Mouse (Mus musculus): ENCODE results near the gene Setd3. TPM values are rescaled to one million over a fixed set of nuclear protein-coding genes. Genes with fewer than 3 reads are reported as not detected.

Setd3 gene
- 86.5 and 91.6 TPM in 2 replicates for polyA plus RNA-seq (2014; fragmentation: Nextera tagmentation; extraction: Ambion mirVana)

DNA sequence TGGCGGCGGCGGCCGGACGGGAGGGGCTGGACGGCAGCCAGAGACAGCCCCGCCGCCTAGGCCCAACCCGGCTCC lies at the start of gene Setd3:
Gene Setd3, minus strand, starts transcription at position 69 of the 75 bp plus-strand sequence.
- Histone ChIP-seq H3K27me3 (ENCODE audit: control insufficient read depth, insufficient read depth, low read length) (no peaks in the 10 kb centered on the region), H3K4me1 (ENCODE audit: control insufficient read depth, insufficient read depth, low read length) (peaks cover 18% of the 10 kb centered on the region), H3K4me2 (ENCODE audit: low read depth) (peak within 1 kb of the TSS; percentile 87), H3K27ac (ENCODE audit: low read depth, low read length) (peak within 1 kb of the TSS; percentile 67), H3K9me3 (ENCODE audit: control insufficient read depth, low read length) (no peaks in the 10 kb centered on the region), H3K36me3 (ENCODE audit: control insufficient read depth, insufficient read depth, low read length) (no peaks in the 10 kb centered on the region), H3K4me3 (ENCODE audit: low read depth, low read length) (peak within 1 kb of the TSS; percentile 97), H3K9ac (ENCODE audit: low read length) (peak within 1 kb of the TSS; percentile 95)
- no peak for ATAC-seq (ENCODE audit: insufficient read depth, low FRiP score, low TSS enrichment)
- WGBS: no CpG with 5 or more reads among the region's 9 CpGs
- DNase-seq (ENCODE audit: low spot score): no peak

DNA sequence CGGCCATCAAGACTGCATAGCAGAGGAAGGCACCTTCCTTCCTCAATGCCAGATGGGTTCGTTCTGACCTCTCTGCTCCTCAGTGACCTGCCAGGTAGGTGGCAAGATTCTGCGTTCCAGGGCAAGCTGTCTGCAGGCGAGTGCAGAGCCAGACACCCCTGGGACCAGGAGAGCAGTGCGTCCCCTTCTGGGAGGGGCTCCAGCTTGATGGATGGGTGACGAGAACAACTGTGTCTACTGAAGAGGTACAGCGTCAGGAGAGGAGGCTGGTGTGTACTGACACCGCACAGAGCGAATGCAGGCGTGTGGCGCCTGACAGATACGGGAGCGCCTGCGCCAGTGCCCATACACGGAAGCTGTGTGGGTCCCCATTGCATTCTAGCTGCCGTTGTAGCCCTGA lies 48.4 kb upstream of the Setd3 start:
- Histone ChIP-seq H3K4me3 (ENCODE audit: low read depth, low read length) (no peak overlapping the region), H3K36me3 (ENCODE audit: control insufficient read depth, insufficient read depth, low read length) (no peaks in the 10 kb centered on the region), H3K9me3 (ENCODE audit: control insufficient read depth, low read length) (no peaks in the 10 kb centered on the region), H3K27ac (ENCODE audit: low read depth, low read length) (no peak overlapping the region), H3K9ac (ENCODE audit: low read length) (no peak overlapping the region), H3K4me2 (ENCODE audit: low read depth) (no peak overlapping the region), H3K4me1 (ENCODE audit: control insufficient read depth, insufficient read depth, low read length) (peaks cover 42% of the 10 kb centered on the region), H3K27me3 (ENCODE audit: control insufficient read depth, insufficient read depth, low read length) (no peaks in the 10 kb centered on the region)
- WGBS: 81% methylated on average over 16 of the region's 16 CpGs
- no peak for ATAC-seq (ENCODE audit: insufficient read depth, low FRiP score, low TSS enrichment)
- DNase-seq (ENCODE audit: low spot score): no peak

GRCm38 (mm10) chr12:108226941-108227340 lies 47.8 kb upstream of the Setd3 start:
- Histone ChIP-seq H3K27me3 (ENCODE audit: control insufficient read depth, insufficient read depth, low read length) (no peaks in the 10 kb centered on the region), H3K27ac (ENCODE audit: low read depth, low read length) (no peak overlapping the region), H3K9me3 (ENCODE audit: control insufficient read depth, low read length) (no peaks in the 10 kb centered on the region), H3K36me3 (ENCODE audit: control insufficient read depth, insufficient read depth, low read length) (no peaks in the 10 kb centered on the region), H3K4me1 (ENCODE audit: control insufficient read depth, insufficient read depth, low read length) (peaks cover 38% of the 10 kb centered on the region), H3K4me3 (ENCODE audit: low read depth, low read length) (no peak overlapping the region), H3K4me2 (ENCODE audit: low read depth) (no peak overlapping the region), H3K9ac (ENCODE audit: low read length) (no peak overlapping the region; the same call in 1 of the 2 replicates)
- 83% methylated on average over 12 of the region's 12 CpGs for WGBS
- ATAC-seq (ENCODE audit: insufficient read depth, low FRiP score, low TSS enrichment) (no peak), DNase-seq (ENCODE audit: low spot score) (no peak)

DNA sequence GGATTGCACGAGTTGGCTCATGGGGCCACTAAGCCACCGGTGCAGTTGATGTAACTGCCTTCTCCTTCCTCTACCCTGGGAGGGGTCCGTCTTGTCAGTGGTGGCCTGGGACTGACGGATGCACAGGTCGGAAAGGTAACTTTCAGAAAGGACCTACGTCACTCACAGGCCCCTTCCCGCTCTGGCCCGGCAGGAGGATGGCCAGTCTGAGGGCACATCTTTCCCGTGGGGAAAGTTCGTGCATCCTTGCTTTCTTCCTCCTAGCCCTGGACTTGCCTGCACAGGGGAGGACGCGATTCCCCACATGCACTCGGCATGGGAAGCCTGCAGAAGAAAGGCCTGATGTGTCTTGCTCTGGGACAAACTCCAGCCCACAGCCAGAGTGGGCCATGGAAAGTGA lies 47.1 kb upstream of the Setd3 start:
- DNase-seq (ENCODE audit: low spot score) (no peak), ATAC-seq (ENCODE audit: insufficient read depth, low FRiP score, low TSS enrichment) (no peak)
- H3K9me3 ChIP-seq (ENCODE audit: control insufficient read depth, low read length): no peaks in the 10 kb centered on the region
- 88% methylated on average over 13 of the region's 13 CpGs for WGBS
- H3K4me2 ChIP-seq (ENCODE audit: low read depth): no peak overlapping the region
- H3K27me3 ChIP-seq (ENCODE audit: control insufficient read depth, insufficient read depth, low read length): no peaks in the 10 kb centered on the region
- no peak overlapping the region for H3K27ac ChIP-seq (ENCODE audit: low read depth, low read length)
- H3K9ac ChIP-seq (ENCODE audit: low read length): no peak overlapping the region
- peaks cover 36% of the 10 kb centered on the region for H3K4me1 ChIP-seq (ENCODE audit: control insufficient read depth, insufficient read depth, low read length)
- no peak overlapping the region for H3K4me3 ChIP-seq (ENCODE audit: low read depth, low read length)
- H3K36me3 ChIP-seq (ENCODE audit: control insufficient read depth, insufficient read depth, low read length): no peaks in the 10 kb centered on the region

DNA sequence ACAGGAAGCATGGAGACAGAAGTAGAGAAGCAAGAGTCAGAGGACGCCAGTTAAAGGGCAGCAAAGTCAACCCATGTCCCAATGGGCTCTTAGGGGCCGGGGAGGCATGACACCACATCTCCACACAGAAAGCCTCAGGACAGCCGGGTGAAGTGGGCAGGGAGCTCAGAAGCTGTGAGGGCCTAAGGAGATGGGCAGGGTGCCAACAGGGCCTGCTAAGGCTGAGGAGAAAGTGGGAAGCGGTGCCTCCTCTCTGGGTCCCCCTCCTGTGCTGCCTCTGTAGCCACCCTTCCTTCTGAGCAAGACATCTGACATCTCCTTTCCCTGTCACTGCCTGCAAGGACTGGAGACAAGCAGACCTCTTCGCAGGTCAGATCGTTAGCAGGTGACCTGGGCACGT lies 46.7 kb upstream of the Setd3 start:
- Histone ChIP-seq H3K27me3 (ENCODE audit: control insufficient read depth, insufficient read depth, low read length) (no peaks in the 10 kb centered on the region), H3K4me1 (ENCODE audit: control insufficient read depth, insufficient read depth, low read length) (peaks cover 34% of the 10 kb centered on the region), H3K9ac (ENCODE audit: low read length) (no peak overlapping the region), H3K4me2 (ENCODE audit: low read depth) (no peak overlapping the region), H3K27ac (ENCODE audit: low read depth, low read length) (no peak overlapping the region), H3K36me3 (ENCODE audit: control insufficient read depth, insufficient read depth, low read length) (no peaks in the 10 kb centered on the region), H3K4me3 (ENCODE audit: low read depth, low read length) (no peak overlapping the region), H3K9me3 (ENCODE audit: control insufficient read depth, low read length) (no peaks in the 10 kb centered on the region)
- DNase-seq (ENCODE audit: low spot score) (no peak), ATAC-seq (ENCODE audit: insufficient read depth, low FRiP score, low TSS enrichment) (no peak)
- WGBS: 79% methylated on average over 7 of the region's 7 CpGs

GRCm38 (mm10) chr12:108223357-108223756 lies 44.2 kb upstream of the Setd3 start:
- Histone ChIP-seq H3K27me3 (ENCODE audit: control insufficient read depth, insufficient read depth, low read length) (no peaks in the 10 kb centered on the region), H3K4me1 (ENCODE audit: control insufficient read depth, insufficient read depth, low read length) (peaks cover 52% of the 10 kb centered on the region), H3K9ac (ENCODE audit: low read length) (no peak overlapping the region), H3K4me2 (ENCODE audit: low read depth) (no peak overlapping the region), H3K27ac (ENCODE audit: low read depth, low read length) (no peak overlapping the region), H3K4me3 (ENCODE audit: low read depth, low read length) (no peak overlapping the region), H3K9me3 (ENCODE audit: control insufficient read depth, low read length) (no peaks in the 10 kb centered on the region), H3K36me3 (ENCODE audit: control insufficient read depth, insufficient read depth, low read length) (no peaks in the 10 kb centered on the region)
- no peak for DNase-seq (ENCODE audit: low spot score)
- ATAC-seq (ENCODE audit: insufficient read depth, low FRiP score, low TSS enrichment): no peak
- WGBS: 45% methylated on average over 6 of the region's 8 CpGs

DNA sequence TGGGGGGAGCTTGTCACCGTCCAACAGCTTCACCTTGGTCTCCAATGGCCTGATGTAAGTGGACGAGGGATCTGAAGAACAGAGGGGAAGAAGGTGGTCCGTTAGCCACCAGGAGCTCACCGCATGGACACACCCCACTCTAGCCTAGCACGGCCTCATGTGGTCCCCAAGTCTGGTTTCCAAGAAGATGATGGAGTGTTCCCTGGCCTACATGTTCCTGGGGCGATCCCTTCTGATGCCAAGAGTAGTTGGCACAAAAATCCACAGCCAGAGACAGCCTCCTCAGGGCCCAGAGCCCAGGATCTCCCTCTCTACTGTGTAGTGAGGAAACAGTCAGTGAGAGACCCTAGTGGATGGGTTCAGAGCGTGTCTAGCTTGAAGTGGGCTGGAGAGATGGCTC lies 42.6 kb upstream of the Setd3 start:
- Histone ChIP-seq H3K9me3 (ENCODE audit: control insufficient read depth, low read length) (no peaks in the 10 kb centered on the region), H3K27me3 (ENCODE audit: control insufficient read depth, insufficient read depth, low read length) (no peaks in the 10 kb centered on the region), H3K36me3 (ENCODE audit: control insufficient read depth, insufficient read depth, low read length) (no peaks in the 10 kb centered on the region), H3K4me3 (ENCODE audit: low read depth, low read length) (no peak overlapping the region), H3K4me1 (ENCODE audit: control insufficient read depth, insufficient read depth, low read length) (peaks cover 55% of the 10 kb centered on the region), H3K27ac (ENCODE audit: low read depth, low read length) (no peak overlapping the region), H3K4me2 (ENCODE audit: low read depth) (no peak overlapping the region), H3K9ac (ENCODE audit: low read length) (no peak overlapping the region)
- DNase-seq (ENCODE audit: low spot score): no peak
- 94% methylated on average over 7 of the region's 7 CpGs for WGBS
- no peak for ATAC-seq (ENCODE audit: insufficient read depth, low FRiP score, low TSS enrichment)

GRCm38 (mm10) chr12:108221206-108221605 lies 42.1 kb upstream of the Setd3 start:
- 0 out of 2 replicates have a peak, but pooled peaks have one; percentile 5 for ATAC-seq (ENCODE audit: insufficient read depth, low FRiP score, low TSS enrichment)
- H3K27me3 ChIP-seq (ENCODE audit: control insufficient read depth, insufficient read depth, low read length): no peaks in the 10 kb centered on the region
- peaks cover 56% of the 10 kb centered on the region for H3K4me1 ChIP-seq (ENCODE audit: control insufficient read depth, insufficient read depth, low read length)
- WGBS: 58% methylated on average over 10 of the region's 10 CpGs
- no peaks in the 10 kb centered on the region for H3K36me3 ChIP-seq (ENCODE audit: control insufficient read depth, insufficient read depth, low read length)
- no peaks in the 10 kb centered on the region for H3K9me3 ChIP-seq (ENCODE audit: control insufficient read depth, low read length)
- DNase-seq (ENCODE audit: low spot score): no peak
- no peak overlapping the region for H3K9ac ChIP-seq (ENCODE audit: low read length)
- no peak overlapping the region for H3K27ac ChIP-seq (ENCODE audit: low read depth, low read length)
- no peak overlapping the region for H3K4me3 ChIP-seq (ENCODE audit: low read depth, low read length)
- H3K4me2 ChIP-seq (ENCODE audit: low read depth): no peak overlapping the region

- DNase-seq (ENCODE audit: low spot score) (no peak), ATAC-seq (ENCODE audit: insufficient read depth, low FRiP score, low TSS enrichment) (0 out of 2 replicates have a peak, but pooled peaks have one; percentile 6)
- H3K9me3 ChIP-seq (ENCODE audit: control insufficient read depth, low read length): no peaks in the 10 kb centered on the region
- 0 out of 2 replicates have a peak overlapping the region, but pooled peaks have one; percentile 27 for H3K27ac ChIP-seq (ENCODE audit: low read depth, low read length)
- no peak overlapping the region for H3K4me2 ChIP-seq (ENCODE audit: low read depth)
- 65% methylated on average over 12 of the region's 12 CpGs for WGBS
- no peak overlapping the region for H3K4me3 ChIP-seq (ENCODE audit: low read depth, low read length)
- no peaks in the 10 kb centered on the region for H3K27me3 ChIP-seq (ENCODE audit: control insufficient read depth, insufficient read depth, low read length)
- H3K36me3 ChIP-seq (ENCODE audit: control insufficient read depth, insufficient read depth, low read length): no peaks in the 10 kb centered on the region
- H3K9ac ChIP-seq (ENCODE audit: low read length): no peak overlapping the region
- peaks cover 51% of the 10 kb centered on the region for H3K4me1 ChIP-seq (ENCODE audit: control insufficient read depth, insufficient read depth, low read length)
Observed at GRCm38 (mm10) chr12:108220621-108221020, 41.5 kb upstream of the Setd3 start.
